Mouse (Mus musculus): ENCODE data around the gene Ankrd65.

Ankrd65 gene

GRCm38 (mm10) chr4:155771706-155772105 is 18.5 kb upstream of the Ankrd65 start:
- no peak for TF ChIP-seq GATA4 (IDR thresholded peaks at IDR 0.05; ENCODE audit: insufficient replicate concordance, low read length)

GRCm38 (mm10) chr4:155772786-155773185 is 17.5 kb upstream of the Ankrd65 start:
- TF ChIP-seq GATA4 (IDR thresholded peaks at IDR 0.05; ENCODE audit: insufficient replicate concordance, low read length): no peak

- TF ChIP-seq GATA4 (IDR thresholded peaks at IDR 0.05; ENCODE audit: insufficient replicate concordance, low read length): no peak
Observed at GRCm38 (mm10) chr4:155773335-155774078, 16.7 kb upstream of the Ankrd65 start.

- no peak for TF ChIP-seq GATA4 (IDR thresholded peaks at IDR 0.05; ENCODE audit: insufficient replicate concordance, low read length)
Observed at GRCm38 (mm10) chr4:155774280-155774754, 15.9 kb upstream of the Ankrd65 start, which contains the start of gene Vwa1. Vwa1 (minus strand) TSS chr4:155774698.

- no peak for TF ChIP-seq GATA4 (IDR thresholded peaks at IDR 0.05; ENCODE audit: insufficient replicate concordance, low read length)
Observed at GRCm38 (mm10) chr4:155774971-155775740, 15.1 kb upstream of the Ankrd65 start.

- no peak for TF ChIP-seq GATA4 (IDR thresholded peaks at IDR 0.05; ENCODE audit: insufficient replicate concordance, low read length)
Observed at GRCm38 (mm10) chr4:155775855-155776254, 14.4 kb upstream of the Ankrd65 start.

GRCm38 (mm10) chr4:155776704-155777335 is 13.4 kb upstream of the Ankrd65 start:
- no peak for TF ChIP-seq GATA4 (IDR thresholded peaks at IDR 0.05; ENCODE audit: insufficient replicate concordance, low read length)

- no peak for TF ChIP-seq GATA4 (IDR thresholded peaks at IDR 0.05; ENCODE audit: insufficient replicate concordance, low read length)
Observed at GRCm38 (mm10) chr4:155777816-155778215, 12.4 kb upstream of the Ankrd65 start.

- no peak for TF ChIP-seq GATA4 (IDR thresholded peaks at IDR 0.05; ENCODE audit: insufficient replicate concordance, low read length)
Observed at GRCm38 (mm10) chr4:155779498-155779897, 10.7 kb upstream of the Ankrd65 start.

GRCm38 (mm10) chr4:155780895-155781294 is 9.3 kb upstream of the Ankrd65 start:
- TF ChIP-seq GATA4 (IDR thresholded peaks at IDR 0.05; ENCODE audit: insufficient replicate concordance, low read length): no peak

GRCm38 (mm10) chr4:155783486-155784080 is 6.7 kb upstream of the Ankrd65 start:
- TF ChIP-seq GATA4 (IDR thresholded peaks at IDR 0.05; ENCODE audit: insufficient replicate concordance, low read length): no peak

- no peak for TF ChIP-seq GATA4 (IDR thresholded peaks at IDR 0.05; ENCODE audit: insufficient replicate concordance, low read length)
Observed at GRCm38 (mm10) chr4:155784081-155784701, 6.0 kb upstream of the Ankrd65 start.

GRCm38 (mm10) chr4:155785246-155785645 is 5.0 kb upstream of the Ankrd65 start:
- TF ChIP-seq GATA4 (IDR thresholded peaks at IDR 0.05; ENCODE audit: insufficient replicate concordance, low read length): no peak

- no peak for TF ChIP-seq GATA4 (IDR thresholded peaks at IDR 0.05; ENCODE audit: insufficient replicate concordance, low read length)
Observed at GRCm38 (mm10) chr4:155785819-155786218, 4.4 kb upstream of the Ankrd65 start, which contains the start of gene Tmem88b. Tmem88b (minus strand) TSS chr4:155785874.

GRCm38 (mm10) chr4:155788300-155788699 is 1.9 kb upstream of the Ankrd65 start:
- TF ChIP-seq GATA4 (IDR thresholded peaks at IDR 0.05; ENCODE audit: insufficient replicate concordance, low read length): no peak
